Mouse (Mus musculus) kidney, adult 2 months (tissue): ENCODE data around the gene Dzip1l.

Source experiments
- CTCF ChIP-seq: fragments of 200-500 bp; conservative IDR thresholded peaks from 2 replicates; pipeline ENCODE4 v1.5.1; 2011; ENCODE audit warnings: low read depth, mild to moderate bottlenecking, control low read depth, low read length, moderate library complexity, mixed read lengths; ENCODE audit not compliant: insufficient read depth, insufficient read length
- POLR2A ChIP-seq: fragments of 200-500 bp; IDR thresholded peaks from one replicate; pipeline ENCODE4 v1.6.1; 2011; ENCODE audit warnings: low read depth, low read length, control low read depth

- TF ChIP-seq CTCF: no peak
- TF ChIP-seq POLR2A: no peak
These were observed 38.3 kb downstream of the Dzip1l start for GRCm38 (mm10) chr9:99667596-99667995.
